8 mouse cellular contexts compared by ENCODE assay signal in the genomic region with DNA sequence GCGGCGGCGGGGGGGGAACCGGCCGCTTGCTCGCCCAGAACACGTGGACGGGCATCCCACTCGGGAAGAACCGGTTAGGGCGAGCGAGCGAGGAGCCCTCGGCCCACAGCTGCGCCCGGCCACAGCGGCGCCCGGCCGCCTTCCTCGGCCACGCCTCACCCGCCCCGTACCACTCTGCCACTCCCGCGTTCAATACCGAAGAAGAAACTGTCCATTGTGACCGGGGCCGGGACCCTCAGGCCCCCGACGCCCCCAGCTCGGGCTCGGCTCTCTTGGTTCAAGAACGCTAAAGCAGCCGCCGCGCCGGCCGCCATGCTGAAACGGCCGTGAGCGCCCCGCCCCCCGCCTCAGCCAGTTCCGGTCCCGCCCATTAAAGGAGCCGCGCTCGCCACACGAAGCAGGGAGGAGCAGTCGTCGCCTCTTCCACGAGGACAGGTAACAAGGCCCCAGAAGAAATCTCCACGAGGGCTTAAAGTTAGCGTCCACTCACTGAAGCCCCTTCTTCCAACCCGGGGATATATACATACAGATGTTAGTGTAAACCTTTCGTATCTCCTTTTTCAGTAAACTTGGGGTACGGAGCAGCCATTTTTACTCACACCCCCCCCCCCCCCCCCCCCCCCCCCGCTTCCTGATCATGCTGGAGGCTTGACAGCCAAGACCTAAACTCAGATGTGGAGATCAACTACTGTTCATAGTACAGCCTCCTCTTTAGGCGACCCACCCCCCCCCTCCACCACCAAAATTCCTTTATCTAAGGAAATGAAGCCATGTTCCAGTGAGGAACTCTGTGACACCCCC. TPM values are rescaled to one million over a fixed set of nuclear protein-coding genes. Genes with fewer than 3 reads are reported as not detected.
A peak's percentile ranks its signal among the peaks of the same experiment; 100 is the strongest.
DNase-seq lines count a peak whose midpoint lies in the region; ATAC-seq and TF ChIP-seq lines count a peak whose summit lies in the region.

Gene Npm3 (minus strand): TSS at position 349 of the 801 bp plus-strand sequence.

- dilution Hi-C loops in CH12.LX (cut with MboI; ENCODE audit: extremely low pct_ligation_motif_present, extremely low pct_unique_long_range_greater_than_20kb, low sequenced_read_pairs): no loop called here

- peak; percentile 86 for DNase-seq in CH12.LX (ENCODE audit: extremely low read depth)
- DNase-seq in c-Kit-positive CD71-negative TER-119-negative erythroid progenitor cells, embryonic 14.5 days (ENCODE audit: low read depth): peak; percentile 81
- peak; percentile 94 for DNase-seq in forebrain, embryonic 11.5 days (ENCODE audit: low spot score)
- peak; percentile 87 to 96 for DNase-seq in kidney, postnatal 36 days

- no peak for TF ChIP-seq CTCF in CH12.LX (conservative IDR thresholded peaks at IDR 0.05 in 1 of 2, IDR thresholded peaks at IDR 0.05 in 1 of 2; ENCODE audit: low read depth in 2 of 2, low read length in 2 of 2)
- no peak for TF ChIP-seq CTCF in testis, adult 2 months (IDR thresholded peaks at IDR 0.05; ENCODE audit: control insufficient read depth, insufficient read depth, insufficient replicate concordance, low read depth, low read length)

- WGBS in forebrain, embryonic 11.5 days: under 1% methylated on average over 57 of the region's 60 CpGs
- WGBS in heart, embryonic 16.5 days: under 1% methylated on average over 49 of the region's 60 CpGs
- WGBS in liver, embryonic 16.5 days (ENCODE audit: insufficient replicate concordance): under 1% methylated on average over 58 of the region's 60 CpGs
- WGBS in neural tube, embryonic 13.5 days: under 1% methylated on average over 46 of the region's 60 CpGs

- TF ChIP-seq EP300 in CH12.LX (IDR thresholded peaks at IDR 0.05; ENCODE audit: low read length): no peak

- H3K9me3 ChIP-seq in CH12.LX (replicated peaks; ENCODE audit: low read length): no peaks in the 10 kb centered on the region
- no peaks in the 10 kb centered on the region for H3K9me3 ChIP-seq in forebrain, embryonic 11.5 days (ENCODE audit: control insufficient read depth, low read length)
- no peaks in the 10 kb centered on the region for H3K9me3 ChIP-seq in heart, embryonic 16.5 days (replicated peaks; ENCODE audit: control insufficient read depth, low read length)
- H3K9me3 ChIP-seq in liver, embryonic 16.5 days (replicated peaks; ENCODE audit: control insufficient read depth, low read length): no peaks in the 10 kb centered on the region
- no peaks in the 10 kb centered on the region for H3K9me3 ChIP-seq in neural tube, embryonic 13.5 days

- 0 out of 2 replicates have a peak, but pooled peaks cover 3% of the 10 kb centered on the region for H3K79me2 ChIP-seq in CH12.LX (replicated peaks; ENCODE audit: control insufficient read depth, extremely low read depth, insufficient read depth, poor library complexity, severe bottlenecking)

- in situ Hi-C loops in CH12.LX (cut with MboI; ENCODE audit: low pct_ligation_motif_present, low pct_unique_long_range_greater_than_20kb, low sequenced_read_pairs): loop anchor here (5.0 to 10.0 kb wide), 2 partner anchors 177 to 535 kb away; no protein-coding TSS in a partner anchor

- H3K4me1 ChIP-seq in CH12.LX (ENCODE audit: control insufficient read depth in 1 of 2, insufficient read depth in 2 of 2): peaks cover 5 to 45% of the 10 kb centered on the region in 2 experiments
- H3K4me1 ChIP-seq in forebrain, embryonic 11.5 days (replicated peaks; ENCODE audit: control insufficient read depth, insufficient read depth, low read length): peaks cover 21% of the 10 kb centered on the region
- peaks cover 35% of the 10 kb centered on the region for H3K4me1 ChIP-seq in heart, embryonic 16.5 days (ENCODE audit: control insufficient read depth, insufficient read depth, low read length)
- H3K4me1 ChIP-seq in liver, embryonic 16.5 days (ENCODE audit: control insufficient read depth, low read depth, low read length): peaks cover 22% of the 10 kb centered on the region
- peaks cover 35% of the 10 kb centered on the region for H3K4me1 ChIP-seq in neural tube, embryonic 13.5 days (replicated peaks)
- H3K4me1 ChIP-seq in testis, adult 2 months (ENCODE audit: control insufficient read depth, insufficient read depth, low read length): peaks cover 29% of the 10 kb centered on the region

- peak within 1 kb of the TSS; percentile 91 for H3K9ac ChIP-seq in CH12.LX (ENCODE audit: insufficient read depth, low read depth)
- peak within 1 kb of the TSS; percentile 82 for H3K9ac ChIP-seq in forebrain, embryonic 11.5 days (ENCODE audit: low read length)
- peak within 1 kb of the TSS; percentile 94 for H3K9ac ChIP-seq in heart, embryonic 16.5 days (ENCODE audit: low read length)
- H3K9ac ChIP-seq in liver, embryonic 16.5 days (ENCODE audit: low read depth, low read length): peak within 1 kb of the TSS; percentile 80
- peak within 1 kb of the TSS; percentile 84 for H3K9ac ChIP-seq in neural tube, embryonic 13.5 days

- H3K27ac ChIP-seq in CH12.LX (ENCODE audit: insufficient read depth, low read depth): 0 out of 2 replicates have a peak within 1 kb of the TSS, but pooled peaks have one; percentile 22
- no peak within 1 kb of the TSS for H3K27ac ChIP-seq in forebrain, embryonic 11.5 days (ENCODE audit: low read depth, low read length)
- peak within 1 kb of the TSS; percentile 23 for H3K27ac ChIP-seq in heart, embryonic 16.5 days (ENCODE audit: low read length)
- no peak within 1 kb of the TSS for H3K27ac ChIP-seq in liver, embryonic 16.5 days (ENCODE audit: low read length)
- no peak within 1 kb of the TSS for H3K27ac ChIP-seq in neural tube, embryonic 13.5 days (replicated peaks)
- peak within 1 kb of the TSS; percentile 99 for H3K27ac ChIP-seq in testis, adult 2 months (ENCODE audit: control insufficient read depth, insufficient read depth, low read depth, low read length)

- H3K27me3 ChIP-seq in CH12.LX (replicated peaks): no peaks in the 10 kb centered on the region
- H3K27me3 ChIP-seq in forebrain, embryonic 11.5 days (ENCODE audit: control insufficient read depth, insufficient read depth, low read length): peaks cover 26% of the 10 kb centered on the region
- peaks cover 16% of the 10 kb centered on the region for H3K27me3 ChIP-seq in heart, embryonic 16.5 days (ENCODE audit: control insufficient read depth, insufficient read depth, low read length)
- H3K27me3 ChIP-seq in liver, embryonic 16.5 days (ENCODE audit: control insufficient read depth, insufficient read depth, low read depth, low read length): peaks cover 21% of the 10 kb centered on the region
- H3K27me3 ChIP-seq in neural tube, embryonic 13.5 days: peaks cover 31% of the 10 kb centered on the region
- H3K27me3 ChIP-seq in testis, adult 2 months (ENCODE audit: control insufficient read depth, insufficient read depth, low read length): no peaks in the 10 kb centered on the region

- H3K4me3 ChIP-seq in CH12.LX (replicated peaks in 1 of 3; ENCODE audit: low read depth in 2 of 3, low read length in 2 of 3, poor library complexity in 1 of 3): peak within 1 kb of the TSS; percentile 59 to 100 (median 99)
- peak within 1 kb of the TSS; percentile 89 for H3K4me3 ChIP-seq in forebrain, embryonic 11.5 days (ENCODE audit: low read depth, low read length)
- peak within 1 kb of the TSS; percentile 93 for H3K4me3 ChIP-seq in heart, embryonic 16.5 days (ENCODE audit: low read length)
- peak within 1 kb of the TSS; percentile 87 for H3K4me3 ChIP-seq in liver, embryonic 16.5 days (ENCODE audit: low read depth, low read length)
- peak within 1 kb of the TSS; percentile 84 for H3K4me3 ChIP-seq in neural tube, embryonic 13.5 days
- peak within 1 kb of the TSS; percentile 99 for H3K4me3 ChIP-seq in testis, adult 2 months (ENCODE audit: control insufficient read depth, low read depth, low read length)

- TF ChIP-seq POLR2A in CH12.LX (IDR thresholded peaks at IDR 0.05; ENCODE audit: low read depth, low read length): peak; percentile 83
- peak; percentile 65; the same call in 1 of the 2 replicates for TF ChIP-seq POLR2A in testis, adult 2 months (IDR thresholded peaks at IDR 0.05; ENCODE audit: control insufficient read depth, low read depth, low read length)

- peak; percentile 80 for ATAC-seq in forebrain, embryonic 11.5 days (replicated peaks; ENCODE audit: low FRiP score)
- ATAC-seq in heart, embryonic 16.5 days (replicated peaks; ENCODE audit: extremely low read depth, insufficient read depth, low FRiP score): peak; percentile 75
- ATAC-seq in liver, embryonic 16.5 days (ENCODE audit: low read depth): peak; percentile 78
- ATAC-seq in neural tube, embryonic 13.5 days (ENCODE audit: low read depth): peak; percentile 86

- TF ChIP-seq RAD21 in CH12.LX (IDR thresholded peaks at IDR 0.05; ENCODE audit: low read depth, low read length): no peak

- H3K36me3 ChIP-seq in CH12.LX (replicated peaks in 1 of 2; ENCODE audit: control insufficient read depth in 1 of 2, insufficient read depth in 1 of 2, low read length in 1 of 2): peaks cover 20 to 49% of the 10 kb centered on the region in 2 experiments
- peaks cover 2% of the 10 kb centered on the region; the same call in 1 of the 2 replicates for H3K36me3 ChIP-seq in forebrain, embryonic 11.5 days (ENCODE audit: control insufficient read depth, insufficient read depth, low read length)
- H3K36me3 ChIP-seq in heart, embryonic 16.5 days (ENCODE audit: control insufficient read depth, insufficient read depth): peaks cover 24% of the 10 kb centered on the region
- H3K36me3 ChIP-seq in liver, embryonic 16.5 days (ENCODE audit: control insufficient read depth, insufficient read depth): peaks cover 25% of the 10 kb centered on the region
- H3K36me3 ChIP-seq in neural tube, embryonic 13.5 days: peaks cover 36% of the 10 kb centered on the region
- no peaks in the 10 kb centered on the region; the same call in 1 of the 2 replicates for H3K36me3 ChIP-seq in testis, adult 2 months (ENCODE audit: control insufficient read depth, insufficient read depth, low read length)

- peak within 1 kb of the TSS; percentile 79 for H3K4me2 ChIP-seq in CH12.LX (ENCODE audit: insufficient read depth, low read depth, poor library complexity, severe bottlenecking)
- peak within 1 kb of the TSS; percentile 95 for H3K4me2 ChIP-seq in forebrain, embryonic 11.5 days (ENCODE audit: low read depth, low read length, severe bottlenecking)
- H3K4me2 ChIP-seq in heart, embryonic 16.5 days (ENCODE audit: low read depth, low read length): peak within 1 kb of the TSS; percentile 96
- peak within 1 kb of the TSS; percentile 95 for H3K4me2 ChIP-seq in liver, embryonic 16.5 days (ENCODE audit: low read depth, low read length)
- H3K4me2 ChIP-seq in neural tube, embryonic 13.5 days: peak within 1 kb of the TSS; percentile 98

TF ChIP-seq in CH12.LX, 34 proteins besides CTCF, POLR2A, EP300 and RAD21 (continues in another document):
- TF ChIP-seq MXI1 (IDR thresholded peaks at IDR 0.05; ENCODE audit: low read depth, low read length): peak; percentile 87

RNA-seq across cellular contexts. Expression of gene Npm3, which starts in this region (rescaled TPM):
- total RNA-seq in CH12.LX (2012; rRNA removed) (189 and 220 TPM in 2 replicates), CH12.LX (2014; rRNA removed) (225 and 248 TPM in 2 replicates)
- 237 TPM in 2 replicates for polyA plus RNA-seq in CH12.LX (2012; ENCODE audit: insufficient read length, low read depth)
- polyA plus RNA-seq in forebrain, embryonic 11.5 days (2014; fragmentation: Nextera tagmentation; extraction: Ambion mirVana): 13.1 and 18.2 TPM in 2 replicates
- 9.0 and 9.2 TPM in 2 replicates for polyA plus RNA-seq in heart, embryonic 16.5 days (2015; fragmentation: Nextera tagmentation; extraction: Ambion mirVana)
- 4.6 and 6.1 TPM in 2 replicates for polyA plus RNA-seq in liver, embryonic 16.5 days (2015; fragmentation: Nextera tagmentation; extraction: Ambion mirVana)
- 6.4 and 6.7 TPM in 2 replicates for polyA plus RNA-seq in neural tube, embryonic 13.5 days (2015; fragmentation: Nextera tagmentation; extraction: Ambion mirVana)
- 212 and 245 TPM in 2 replicates for polyA plus RNA-seq in testis, adult 2 months (2012; rRNA removed)

Comparison
In these comparisons a context has a peak if more than half of its experiments do, and no peak if none do; other contexts are left out.
1. RNA of gene Npm3 (polyA plus RNA-seq): 237 TPM in CH12.LX and 212 to 245 TPM in testis, adult 2 months; 13.1 to 18.2 TPM in forebrain, embryonic 11.5 days, 9.0 to 9.2 TPM in heart, embryonic 16.5 days, 6.4 to 6.7 TPM in neural tube, embryonic 13.5 days and 4.6 to 6.1 TPM in liver, embryonic 16.5 days; every median in the first group is over 10 times any median in the second.
2. H3K27ac ChIP-seq: peak in CH12.LX (single experiment), heart, embryonic 16.5 days (single experiment) and testis, adult 2 months (single experiment); none in forebrain, embryonic 11.5 days (single experiment), liver, embryonic 16.5 days (single experiment) and neural tube, embryonic 13.5 days (single experiment).
3. Peak in every context shown above with its lines, with median percentiles within 50 percentile points of each other: DNase-seq, H3K4me2 ChIP-seq, H3K4me3 ChIP-seq, H3K9ac ChIP-seq and ATAC-seq.